Mouse (Mus musculus): ENCODE data around the gene Tmem266.

Tmem266 gene

DNA sequence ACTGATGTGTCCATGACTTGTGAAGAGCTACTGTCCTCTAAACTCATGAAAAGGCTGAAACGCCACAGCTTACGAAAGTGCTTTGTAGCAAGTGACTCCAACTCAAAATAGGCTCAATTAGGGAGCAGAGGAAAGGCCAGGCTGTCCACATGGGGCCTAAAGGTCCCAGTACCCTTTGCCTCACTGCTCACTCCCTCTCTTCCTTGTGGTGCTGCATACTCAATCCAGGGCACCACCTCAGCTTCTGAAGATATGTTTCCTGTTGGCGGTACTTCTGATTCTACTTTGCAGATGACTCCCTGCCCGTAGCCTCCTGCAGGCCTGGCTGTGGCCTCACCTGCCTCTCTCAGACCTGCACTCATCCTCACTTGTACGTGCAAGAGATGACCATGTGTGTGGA, 126.7 kb downstream of the Tmem266 start:
- DNase-seq: no peak

DNA sequence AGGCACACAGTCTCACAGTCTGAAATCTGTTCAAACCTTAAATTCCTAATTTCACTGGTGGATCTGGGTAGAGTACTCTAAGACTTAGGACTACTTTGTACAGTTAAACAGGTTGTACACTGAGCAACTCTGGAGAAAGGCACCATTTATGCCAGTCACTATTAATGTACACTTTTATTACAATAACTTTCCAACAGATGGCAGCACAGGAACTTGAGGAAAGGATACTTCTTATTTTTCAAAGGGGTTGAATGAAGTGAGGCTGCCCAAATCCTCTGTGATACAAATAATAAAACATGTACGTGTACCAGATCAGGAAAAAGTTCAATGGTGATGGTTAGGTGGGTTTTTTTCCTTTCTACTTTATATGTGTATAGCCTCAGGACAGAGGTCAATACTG, 141.7 kb downstream of the Tmem266 start:
- DNase-seq: no peak

DNA sequence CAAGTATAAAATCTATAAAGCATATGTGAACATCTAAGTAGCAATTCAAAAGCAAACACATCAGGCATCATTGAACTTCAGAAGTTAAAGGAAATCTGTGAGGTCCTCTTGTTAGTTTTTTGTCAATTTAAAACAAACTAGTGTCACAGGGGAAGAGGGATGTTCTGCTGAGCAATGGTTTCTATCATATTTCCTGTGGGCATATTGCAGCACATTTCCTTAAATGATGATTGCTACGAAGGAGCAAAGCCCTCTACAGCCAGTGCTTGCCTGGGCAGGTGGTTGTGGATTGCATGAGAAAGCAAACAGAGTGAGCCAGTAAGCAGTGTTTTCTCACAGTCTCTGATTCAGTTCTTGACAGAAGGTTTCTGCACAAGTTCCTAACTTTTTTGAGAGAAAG, 149.4 kb downstream of the Tmem266 start:
- no peak for DNase-seq

DNA sequence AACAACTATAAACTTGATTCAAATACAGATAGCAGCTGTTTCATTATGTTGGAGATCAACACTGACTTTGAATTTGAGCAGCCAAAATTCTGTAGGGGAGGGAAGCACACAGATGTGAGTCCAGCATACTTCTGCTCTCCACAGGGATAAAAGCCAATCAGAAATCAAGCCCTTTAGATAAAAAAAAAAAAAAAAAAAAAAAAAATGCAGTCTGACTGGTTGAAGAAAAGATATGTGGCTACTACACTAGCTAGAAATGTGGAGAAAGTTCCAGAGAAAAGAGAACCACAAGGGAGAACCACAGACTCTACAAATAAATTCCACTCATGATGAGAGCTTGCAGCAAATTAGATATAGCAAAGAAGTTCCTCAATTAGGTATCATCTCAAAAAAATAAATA, 152.0 kb downstream of the Tmem266 start:
- no peak for DNase-seq

DNA sequence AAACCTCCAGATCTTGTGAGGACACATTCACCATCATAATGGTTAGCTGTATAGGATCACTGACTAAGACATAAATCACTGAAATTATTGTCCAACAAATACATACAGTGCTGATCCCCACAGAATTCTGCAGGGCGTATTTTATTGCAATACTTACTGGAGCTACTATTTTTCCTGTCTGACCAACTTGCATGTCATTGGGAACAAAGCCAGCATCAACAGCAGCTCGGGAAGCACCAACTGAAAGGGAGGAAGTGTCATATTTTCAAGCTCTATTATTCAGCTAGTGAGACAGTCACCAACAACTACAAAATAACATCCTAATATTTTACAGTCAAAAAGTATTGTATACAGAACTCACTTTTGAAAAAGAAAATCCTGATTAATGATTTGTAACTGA, 155.4 kb downstream of the Tmem266 start:
- no peak for DNase-seq
